Mouse (Mus musculus) cerebellum, adult 2 months (tissue): Measurements from ENCODE around the gene Grk3.

ENCODE experiments used
- CTCF ChIP-seq: fragments of 200-500 bp; IDR thresholded peaks from 2 replicates; pipeline ENCODE4 v1.5.1; 2011; ENCODE audit warnings: low read depth, mild to moderate bottlenecking, control low read depth, low read length, moderate library complexity, borderline replicate concordance; ENCODE audit not compliant: insufficient read depth
- POLR2A ChIP-seq: fragments of 200-500 bp; IDR thresholded peaks from 2 replicates; pipeline ENCODE4 v1.6.1; 2011; ENCODE audit warnings: low read length, control low read depth, borderline replicate concordance; ENCODE audit not compliant: insufficient read depth

DNA sequence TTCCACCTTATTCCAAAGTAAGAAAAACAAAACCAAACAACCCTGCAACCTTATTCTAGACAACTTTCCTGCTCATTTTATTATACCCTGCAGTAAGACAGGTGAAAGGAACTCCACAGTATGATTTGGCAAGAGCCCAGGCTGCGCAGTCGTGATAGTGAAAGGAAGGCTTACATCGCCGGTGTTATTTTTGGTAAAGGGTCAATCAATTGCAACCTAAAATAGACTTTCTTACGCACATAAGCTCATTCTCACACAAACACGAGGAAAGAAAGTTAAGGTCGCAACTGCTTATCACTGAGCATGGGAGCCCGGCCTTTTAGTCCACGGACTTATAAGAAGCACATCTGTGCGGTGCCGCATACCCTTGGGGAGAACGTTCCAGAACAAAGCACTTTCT lies 58.8 kb downstream of the Grk3 start:
- TF ChIP-seq CTCF (no peak), POLR2A (no peak)
